Mouse (Mus musculus) midbrain, postnatal 0 days (tissue): ENCODE data around the gene Vapa. TPM values are rescaled to one million over a fixed set of nuclear protein-coding genes. Genes with fewer than 3 reads are reported as not detected.

Experiments used
- ATAC-seq: fragments of 200-750 bp; cut with Nextera tagmentation; 2 replicates; pipeline ENCODE4 v1.8.0; 2017; ENCODE audit warnings: moderate number of reproducible peaks, mild to moderate bottlenecking, moderate TSS enrichment, moderate library complexity; ENCODE audit not compliant: low FRiP score
- DNase-seq: peaks from one replicate; pipeline ENCODE4 v3.0.0-alpha.2; 2015; ENCODE audit warnings: low spot score
- H3K27ac ChIP-seq: fragments of 300-500 bp; sonication (generic); 2 replicates; pipeline ENCODE4 v1.5.1; 2014; ENCODE audit warnings: low read depth, mild to moderate bottlenecking, low read length, mixed read lengths
- H3K27me3 ChIP-seq: fragments of 300-500 bp; sonication (generic); 2 replicates; pipeline ENCODE4 v1.6.1; 2014; ENCODE audit warnings: low read length, control low read depth, mixed read lengths; ENCODE audit not compliant: insufficient read depth
- H3K36me3 ChIP-seq: fragments of 300-500 bp; sonication (generic); 2 replicates; pipeline ENCODE4 v1.6.1; 2014; ENCODE audit warnings: low read length, control low read depth, mixed read lengths; ENCODE audit not compliant: insufficient read depth
- H3K4me1 ChIP-seq: fragments of 300-500 bp; sonication (generic); 2 replicates; pipeline ENCODE4 v1.6.1; 2014; ENCODE audit warnings: mild to moderate bottlenecking, control low read depth, antibody characterized with exemption, low read length, mixed read lengths; ENCODE audit not compliant: insufficient read depth
- H3K4me2 ChIP-seq: fragments of 300-500 bp; sonication (generic); 2 replicates; pipeline ENCODE4 v1.6.1; 2014; ENCODE audit warnings: low read depth, mild to moderate bottlenecking, low read length, mixed read lengths; ENCODE audit not compliant: poor library complexity, severe bottlenecking
- H3K4me3 ChIP-seq: fragments of 300-500 bp; sonication (generic); 2 replicates; pipeline ENCODE4 v1.5.1; 2014; ENCODE audit warnings: low read depth, mild to moderate bottlenecking, low read length, moderate library complexity
- H3K9ac ChIP-seq: fragments of 300-500 bp; sonication (generic); replicated peaks from 2 replicates; pipeline ENCODE4 v1.6.1; 2014; ENCODE audit warnings: mild to moderate bottlenecking, low read length, moderate library complexity, mixed read lengths; ENCODE audit not compliant: poor library complexity, severe bottlenecking
- H3K9me3 ChIP-seq: fragments of 300-500 bp; sonication (generic); 2 replicates; pipeline ENCODE4 v1.6.1; 2016; ENCODE audit warnings: low read length, control low read depth
- CTCF ChIP-seq: IDR thresholded peaks from 2 replicates; pipeline ENCODE4 v1.5.1; 2016; ENCODE audit warnings: antibody characterized with exemption, mild to moderate bottlenecking
- WGBS: fragments of 180-500 bp; shearing (Covaris S2); extraction: QIAGEN DNeasy Blood & Tissue Kit; methylation state at CpG from one replicate; pipeline ENCODE4 v1.1.7; 2014; 5-methylcytosine and 5-hydroxymethylcytosine counted together
- polyA plus RNA-seq: library from polyadenylated mRNA; unstranded; fragments of >200 nt; fragmentation: Nextera tagmentation; extraction: Ambion mirVana; gene quantifications from 2 replicates; pipeline ENCODE4 v1.2.1, GENCODE M21; 2015
- total RNA-seq: library from RNA; depleted of rRNA; stranded (reverse); fragments of >200 nt; gene quantifications from 2 replicates; pipeline ENCODE4 v1.2.3, GENCODE M21; 2014; rRNA removed

Gene Vapa
- total RNA-seq (124 and 137 TPM in 2 replicates), polyA plus RNA-seq (299 and 315 TPM in 2 replicates)

DNA sequence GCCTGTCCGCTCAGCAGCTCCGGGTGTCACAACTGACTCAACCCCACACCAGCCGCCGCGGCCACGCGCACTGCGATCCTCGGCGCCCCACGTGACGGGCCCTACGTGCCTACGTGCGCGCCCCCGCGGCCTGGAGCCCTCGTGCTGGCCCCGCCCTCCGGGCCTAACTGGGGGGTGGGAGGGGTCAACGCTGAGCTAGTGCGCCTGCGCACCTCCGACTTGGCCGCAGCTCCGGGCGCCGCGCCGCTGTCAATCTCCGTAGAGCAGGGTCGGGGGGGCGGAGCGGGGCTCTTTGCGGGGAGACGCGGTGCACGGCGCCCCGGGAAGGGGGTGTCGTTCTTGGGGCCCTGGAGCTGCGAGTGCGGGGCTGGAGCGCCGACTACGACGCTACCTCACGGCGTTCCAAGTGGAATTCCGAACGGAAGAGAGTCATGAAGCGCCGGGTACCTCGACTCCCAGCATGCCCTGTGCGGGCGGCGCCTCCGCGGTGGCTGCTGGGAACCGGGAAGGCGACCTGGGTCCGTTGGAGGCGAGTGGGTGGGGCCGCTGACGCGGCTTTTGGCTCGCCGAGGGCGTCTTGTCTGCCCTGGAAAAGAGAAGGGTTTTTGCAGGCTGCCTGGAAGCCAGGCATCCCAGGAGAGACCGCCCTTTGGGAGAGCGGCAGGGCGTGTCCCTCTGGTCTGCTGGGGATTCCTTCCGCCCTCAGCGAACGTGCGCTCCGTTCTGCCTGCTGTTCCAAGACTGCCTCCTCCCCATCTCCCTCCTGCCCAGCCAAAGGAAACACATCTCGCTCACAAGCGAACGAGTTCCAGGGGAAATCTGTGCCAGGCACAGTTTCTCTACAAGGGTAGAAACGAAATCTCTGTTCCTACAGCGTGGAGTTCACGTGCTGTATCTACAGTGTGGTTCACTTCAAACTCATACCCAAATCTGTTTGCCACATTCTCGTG is at the start of gene Vapa:
Vapa (minus strand) TSS at position 93 of the 950 bp plus-strand sequence.
- under 1% methylated on average over 81 of the region's 85 CpGs for WGBS
- TF ChIP-seq CTCF, result no peak

DNA sequence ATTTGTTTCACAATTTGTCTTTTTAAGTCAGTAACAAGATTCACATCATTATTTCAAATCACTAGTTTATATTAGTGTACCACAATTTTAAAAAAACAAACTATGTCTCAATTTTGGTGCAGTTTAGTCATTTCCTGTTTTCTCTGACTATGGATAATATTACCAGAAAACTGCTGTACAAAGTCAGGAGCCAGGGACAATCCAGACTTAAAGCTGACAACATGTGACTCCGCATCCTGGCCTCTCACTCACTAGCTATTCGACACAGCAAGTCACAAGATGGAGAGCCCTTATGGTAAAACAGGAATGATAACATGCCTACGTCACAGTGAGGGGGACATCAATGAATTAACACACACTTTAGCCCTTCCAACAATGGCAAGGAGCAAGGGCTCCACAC is 49.3 kb upstream of the Vapa start:
- no peak for DNase-seq
- Histone ChIP-seq H3K27ac (no peak overlapping the region), H3K4me1 (no peaks in the 10 kb centered on the region), H3K27me3 (no peaks in the 10 kb centered on the region), H3K4me3 (no peak overlapping the region), H3K36me3 (no peaks in the 10 kb centered on the region; the same call in 1 of the 2 replicates), H3K4me2 (no peak overlapping the region), H3K9me3 (no peaks in the 10 kb centered on the region), H3K9ac (no peak overlapping the region)
- 88% methylated on average over 3 of the region's 3 CpGs for WGBS
- no peak for ATAC-seq
- TF ChIP-seq CTCF, result no peak

More for the DNA sequence above, at the start of gene Vapa:
- H3K27me3 ChIP-seq, result no peaks in the 10 kb centered on the region
- no peaks in the 10 kb centered on the region for H3K36me3 ChIP-seq
- H3K4me3 ChIP-seq, result peak within 1 kb of the TSS; percentile 76
- H3K4me2 ChIP-seq, result peak within 1 kb of the TSS; percentile 66
- H3K9ac ChIP-seq, result peak within 1 kb of the TSS; percentile 94
- peaks cover 20% of the 10 kb centered on the region; the same call in 1 of the 2 replicates for H3K4me1 ChIP-seq
- H3K27ac ChIP-seq, result peak within 1 kb of the TSS; percentile 98
- no peaks in the 10 kb centered on the region for H3K9me3 ChIP-seq
- ATAC-seq (peak; percentile 93), DNase-seq (peak; percentile 97)

DNA sequence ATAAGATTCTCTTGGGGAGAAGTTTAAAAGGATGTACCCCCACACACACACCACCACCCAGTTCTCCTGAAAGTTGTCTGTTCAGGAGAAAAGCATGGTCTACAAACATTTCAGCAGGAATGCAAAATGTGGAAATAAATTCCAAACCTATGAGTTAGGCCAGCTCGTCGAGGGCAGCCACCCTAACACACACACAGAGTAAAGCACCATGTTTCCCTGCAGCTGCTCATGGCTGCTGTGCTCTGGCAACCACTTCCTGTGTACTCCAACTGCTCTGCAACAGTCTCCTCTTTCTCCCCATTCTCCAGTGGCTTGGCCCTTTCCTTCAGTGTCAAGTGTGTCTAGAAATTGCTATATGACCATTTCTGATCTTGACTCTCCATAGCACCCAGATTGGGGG is 45.1 kb upstream of the Vapa start:
- Histone ChIP-seq H3K9ac (no peak overlapping the region), H3K36me3 (no peaks in the 10 kb centered on the region; the same call in none of the 2 replicates), H3K4me2 (no peak overlapping the region), H3K4me1 (no peaks in the 10 kb centered on the region), H3K4me3 (no peak overlapping the region), H3K27ac (no peak overlapping the region), H3K9me3 (no peaks in the 10 kb centered on the region), H3K27me3 (no peaks in the 10 kb centered on the region)
- DNase-seq, result no peak
- TF ChIP-seq CTCF, result no peak
- WGBS, result 92% methylated on average over 2 of the region's 2 CpGs
- no peak for ATAC-seq

DNA sequence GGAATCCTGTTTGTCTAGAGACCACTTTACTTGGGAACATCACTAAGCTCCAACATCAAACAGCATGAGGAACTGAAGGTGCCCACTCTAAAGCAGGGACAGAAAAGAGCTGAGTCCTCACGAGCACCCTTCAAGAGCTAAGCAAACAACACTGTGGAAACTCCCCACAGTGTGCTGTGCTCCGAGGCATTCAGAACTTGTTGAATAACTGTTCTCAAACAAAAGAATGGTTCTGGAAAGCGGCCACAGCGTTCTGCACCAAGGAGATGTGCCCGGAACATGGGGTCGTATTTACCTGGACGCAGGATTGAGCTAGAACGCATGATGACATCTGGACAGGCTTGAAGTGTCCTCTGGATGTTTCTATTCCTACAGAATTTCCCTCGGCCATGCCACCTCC is 44.6 kb upstream of the Vapa start:
- ATAC-seq, result no peak

DNA sequence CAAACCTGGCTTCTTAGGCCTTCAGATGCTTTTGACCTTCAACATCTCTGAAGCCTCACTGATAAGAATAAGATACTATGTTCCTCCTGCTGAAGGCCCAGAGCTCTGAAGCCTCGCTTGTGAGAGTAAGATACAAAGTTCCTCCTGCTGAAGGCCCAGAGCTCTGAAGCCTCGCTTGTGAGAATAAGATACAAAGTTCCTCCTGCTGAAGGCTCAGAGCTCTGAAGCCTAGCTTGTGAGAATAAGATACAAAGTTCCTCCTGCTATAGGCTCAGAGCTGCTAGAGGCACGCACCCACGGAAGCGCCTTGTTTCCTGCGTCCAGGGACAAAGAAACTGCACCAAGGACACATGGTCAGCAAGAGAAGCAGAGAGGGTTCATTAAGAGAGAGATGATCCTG is 43.4 kb upstream of the Vapa start:
- no peak for TF ChIP-seq CTCF
- no peaks in the 10 kb centered on the region for H3K4me1 ChIP-seq
- no peaks in the 10 kb centered on the region for H3K27me3 ChIP-seq
- DNase-seq (no peak), ATAC-seq (no peak)
- no peaks in the 10 kb centered on the region for H3K9me3 ChIP-seq
- H3K4me2 ChIP-seq, result no peak overlapping the region
- no peak overlapping the region for H3K4me3 ChIP-seq
- WGBS, result 91% methylated on average over 6 of the region's 6 CpGs
- peaks cover 5% of the 10 kb centered on the region for H3K36me3 ChIP-seq
- no peak overlapping the region for H3K9ac ChIP-seq
- no peak overlapping the region for H3K27ac ChIP-seq

More for the DNA sequence above, 44.6 kb upstream of the Vapa start:
- no peak overlapping the region for H3K27ac ChIP-seq
- H3K4me3 ChIP-seq, result no peak overlapping the region
- H3K36me3 ChIP-seq, result no peaks in the 10 kb centered on the region; the same call in none of the 2 replicates
- no peaks in the 10 kb centered on the region for H3K4me1 ChIP-seq
- H3K9me3 ChIP-seq, result no peaks in the 10 kb centered on the region
- no peak for DNase-seq
- 90% methylated on average over 9 of the region's 9 CpGs for WGBS
- H3K4me2 ChIP-seq, result no peak overlapping the region
- H3K9ac ChIP-seq, result no peak overlapping the region
- H3K27me3 ChIP-seq, result no peaks in the 10 kb centered on the region
- TF ChIP-seq CTCF, result no peak

DNA sequence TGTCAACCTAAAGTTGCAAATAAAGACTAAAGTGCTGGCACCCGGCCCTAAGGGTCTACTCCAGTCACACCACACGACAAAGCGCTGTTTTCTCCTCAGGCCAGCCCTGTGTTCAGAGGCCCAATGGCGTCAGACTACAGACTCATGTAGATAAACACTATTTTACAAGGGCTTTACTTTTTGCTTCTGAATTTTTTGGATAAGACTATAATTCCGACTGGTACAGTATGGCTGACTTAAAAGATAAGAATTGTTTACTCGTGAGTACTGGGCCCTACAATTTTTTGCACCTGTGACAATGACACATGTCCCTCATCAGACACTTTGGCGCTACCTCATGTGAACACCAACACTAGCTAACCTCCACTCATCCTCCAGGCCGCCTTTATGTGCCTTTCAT is 42.7 kb upstream of the Vapa start:
- H3K9ac ChIP-seq, result no peak overlapping the region
- ATAC-seq (no peak), DNase-seq (no peak)
- H3K4me2 ChIP-seq, result no peak overlapping the region
- H3K27me3 ChIP-seq, result no peaks in the 10 kb centered on the region
- H3K9me3 ChIP-seq, result no peaks in the 10 kb centered on the region
- 84% methylated on average over 8 of the region's 8 CpGs for WGBS
- TF ChIP-seq CTCF, result no peak
- H3K36me3 ChIP-seq, result peaks cover 6% of the 10 kb centered on the region
- H3K27ac ChIP-seq, result no peak overlapping the region
- no peak overlapping the region for H3K4me3 ChIP-seq
- no peaks in the 10 kb centered on the region for H3K4me1 ChIP-seq
